ENCODE assay signal across 8 mouse cellular contexts in genomic region chr10:60002673-60003212, GRCm38 (mm10). TPM values are rescaled to one million over a fixed set of nuclear protein-coding genes. Genes with fewer than 3 reads are reported as not detected.
DNase-seq lines count a peak whose midpoint lies in the region; ATAC-seq and TF ChIP-seq lines count a peak whose summit lies in the region.

Ascc1 (plus strand) TSS chr10:60002805.
Anapc16 (minus strand) TSS chr10:60003135.

- intact Hi-C loops in gastrocnemius, adult 2 months (cut with DNase I): loop anchor here (2.0 kb wide), 1 partner anchor 50 kb away; no protein-coding TSS in a partner anchor
- intact Hi-C loops in left cerebral cortex, adult 2 months (cut with DNase I): loop anchor here (1.0 to 2.0 kb wide), 4 partner anchors 51 to 242 kb away; partner anchors contain the start of genes Ddit4 and Spock2

- H3K36me3 ChIP-seq in hindbrain, postnatal 0 days (ENCODE audit: insufficient read depth, low read length): no peaks in the 10 kb centered on the region; the same call in 1 of the 2 replicates

- DNase-seq in ZHBTc4 (ENCODE audit: low read depth, low spot score): peak; percentile 98
- peak; percentile 99 for DNase-seq in gastrocnemius, adult 2 months
- peak; percentile 99 for DNase-seq in hindbrain, postnatal 0 days (ENCODE audit: low spot score)
- DNase-seq in left cerebral cortex, adult 2 months (ENCODE audit: extremely low spot score in 1 of 2, low spot score in 2 of 2): peak; percentile 97
- peak; percentile 94 to 97 for DNase-seq in right cerebral cortex, adult 2 months (ENCODE audit: low spot score in 2 of 2)
- DNase-seq in urinary bladder, postnatal 14 days (ENCODE audit: low spot score): peak; percentile 97

- H3K4me3 ChIP-seq in gastrocnemius, adult 2 months: peak within 1 kb of the TSS; percentile 91
- H3K4me3 ChIP-seq in hindbrain, postnatal 0 days (ENCODE audit: low read length): peak within 1 kb of the TSS; percentile 53
- H3K4me3 ChIP-seq in left cerebral cortex, adult 2 months: peak within 1 kb of the TSS; percentile 81

- H3K27ac ChIP-seq in gastrocnemius, adult 2 months: peak within 1 kb of the TSS; percentile 100
- H3K27ac ChIP-seq in hindbrain, postnatal 0 days: peak within 1 kb of the TSS; percentile 98
- H3K27ac ChIP-seq in left cerebral cortex, adult 2 months: peak within 1 kb of the TSS; percentile 99

- H3K27me3 ChIP-seq in hindbrain, postnatal 0 days (ENCODE audit: insufficient read depth, low read length): no peaks in the 10 kb centered on the region

- H3K4me1 ChIP-seq in hindbrain, postnatal 0 days (ENCODE audit: insufficient read depth, low read length): no peaks in the 10 kb centered on the region; the same call in 1 of the 2 replicates

- peak within 1 kb of the TSS; percentile 71 for H3K9ac ChIP-seq in hindbrain, postnatal 0 days (replicated peaks; ENCODE audit: low read length)

- peak; percentile 90 for ATAC-seq in common myeloid progenitor, adult 5-6 weeks (replicated peaks; ENCODE audit: low read depth, poor library complexity, severe bottlenecking)
- peak; percentile 98 for ATAC-seq in hindbrain, postnatal 0 days
- ATAC-seq in megakaryocyte, adult 5-6 weeks (ENCODE audit: poor library complexity, severe bottlenecking): peak; percentile 95

- no peaks in the 10 kb centered on the region for H3K9me3 ChIP-seq in hindbrain, postnatal 0 days (ENCODE audit: low read length)

- TF ChIP-seq CTCF in gastrocnemius, adult 2 months (IDR thresholded peaks at IDR 0.05): no peak
- peak; percentile 5; the same call in 1 of the 2 replicates for TF ChIP-seq CTCF in hindbrain, postnatal 0 days (IDR thresholded peaks at IDR 0.05; ENCODE audit: low read depth)
- no peak for TF ChIP-seq CTCF in left cerebral cortex, adult 2 months (IDR thresholded peaks at IDR 0.05)

- WGBS in hindbrain, postnatal 0 days: 0% methylated on average over 51 of the region's 51 CpGs

- H3K4me2 ChIP-seq in hindbrain, postnatal 0 days (ENCODE audit: low read depth, low read length): peak within 1 kb of the TSS; percentile 79

RNA-seq across cellular contexts. Expression of gene Ascc1, which starts in this region (rescaled TPM):
- 30.5 and 41.6 TPM in 2 replicates for total RNA-seq in common myeloid progenitor, adult 5-6 weeks (2017)
- total RNA-seq in gastrocnemius, adult 2 months (2021): 10 to 100 TPM; 13.6 to 14.6 TPM
- total RNA-seq in hindbrain, postnatal 0 days (2014; rRNA removed): 10.6 and 11.5 TPM in 2 replicates
- polyA plus RNA-seq in hindbrain, postnatal 0 days (2015; fragmentation: Nextera tagmentation; extraction: Ambion mirVana): 41.8 and 42.9 TPM in 2 replicates
- total RNA-seq in left cerebral cortex, adult 2 months (2021): 10 to 100 TPM; 13.2 to 15.1 TPM
- total RNA-seq in megakaryocyte, adult 5-6 weeks (2015): 25.7 and 29.9 TPM in 2 replicates
- 24.3 and 27.0 TPM in 2 replicates for total RNA-seq in megakaryocyte, adult 5-6 weeks (2017)

RNA-seq across cellular contexts. Expression of gene Anapc16, which starts in this region (rescaled TPM):
- 45.3 and 60.5 TPM in 2 replicates for total RNA-seq in common myeloid progenitor, adult 5-6 weeks (2017)
- 10 to 100 TPM; 49.5 to 50.7 TPM for total RNA-seq in gastrocnemius, adult 2 months (2021)
- 62.6 and 70.1 TPM in 2 replicates for total RNA-seq in hindbrain, postnatal 0 days (2014; rRNA removed)
- 132 and 133 TPM in 2 replicates for polyA plus RNA-seq in hindbrain, postnatal 0 days (2015; fragmentation: Nextera tagmentation; extraction: Ambion mirVana)
- 10 to 100 TPM; 61.5 to 68.6 TPM for total RNA-seq in left cerebral cortex, adult 2 months (2021)
- 45.9 and 57.2 TPM in 2 replicates for total RNA-seq in megakaryocyte, adult 5-6 weeks (2015)
- 35.2 and 39.4 TPM in 2 replicates for total RNA-seq in megakaryocyte, adult 5-6 weeks (2017)

Comparison
In these comparisons a context has a peak if more than half of its experiments do, and no peak if none do; other contexts are left out.
1. Peak in every context shown above with its lines: DNase-seq, ATAC-seq, H3K4me3 ChIP-seq and H3K27ac ChIP-seq.